In genomic region chr17:29015638-29016037, GRCm38 (mm10) we compare ENCODE assay signal across 9 mouse cellular contexts. TPM values are rescaled to one million over a fixed set of nuclear protein-coding genes. Genes with fewer than 3 reads are reported as not detected.
DNase-seq lines count a peak whose midpoint lies in the region; ATAC-seq and TF ChIP-seq lines count a peak whose summit lies in the region.
"Had no signal": no experiment of that assay in that cellular context is flagged by ENCODE, and none has a peak within 500 bp of the region (broad histone marks: within the 10 kb centered on the region; RNA-seq: fewer than 3 reads in every experiment).

No protein-coding gene starts in this region.

- no peak for ATAC-seq in heart, postnatal 0 days (ENCODE audit: insufficient read depth, low read depth)
- no peak for ATAC-seq in heart, embryonic 11.5 days (replicated peaks; ENCODE audit: insufficient number of reproducible peaks, low FRiP score, low TSS enrichment)

- intact Hi-C loops in heart, postnatal 36 days (cut with DNase I), result no loop called here

- no peak overlapping the region for H3K27ac ChIP-seq in heart, postnatal 0 days (ENCODE audit: low read depth)
- H3K27ac ChIP-seq in heart, embryonic 11.5 days (ENCODE audit: low read depth, low read length), result no peak overlapping the region
- no peak overlapping the region for H3K27ac ChIP-seq in olfactory bulb, adult 2 months (ENCODE audit: insufficient read depth, low read depth, low read length)

- no peaks in the 10 kb centered on the region for H3K9me3 ChIP-seq in heart, postnatal 0 days (replicated peaks; ENCODE audit: control insufficient read depth, low read length)
- no peaks in the 10 kb centered on the region for H3K9me3 ChIP-seq in heart, embryonic 11.5 days (replicated peaks; ENCODE audit: control insufficient read depth, low read length)

- H3K4me1 ChIP-seq in heart, postnatal 0 days (ENCODE audit: control insufficient read depth, insufficient read depth), result no peaks in the 10 kb centered on the region
- H3K4me1 ChIP-seq in heart, embryonic 11.5 days (ENCODE audit: control insufficient read depth, insufficient read depth, low read length), result no peaks in the 10 kb centered on the region
- H3K4me1 ChIP-seq in olfactory bulb, adult 2 months (ENCODE audit: control insufficient read depth, insufficient read depth, low read length), result no peaks in the 10 kb centered on the region

- no peaks in the 10 kb centered on the region for H3K36me3 ChIP-seq in heart, postnatal 0 days (replicated peaks; ENCODE audit: control insufficient read depth, insufficient read depth, low read length)
- H3K36me3 ChIP-seq in heart, embryonic 11.5 days (ENCODE audit: control insufficient read depth, insufficient read depth, low read length), result no peaks in the 10 kb centered on the region

- TF ChIP-seq EP300 in heart, postnatal 0 days (IDR thresholded peaks at IDR 0.05; ENCODE audit: low read depth), result no peak

- no peak overlapping the region for H3K9ac ChIP-seq in heart, postnatal 0 days (replicated peaks; ENCODE audit: low read depth, low read length)
- no peak overlapping the region for H3K9ac ChIP-seq in heart, embryonic 11.5 days (ENCODE audit: low read depth, low read length)

- H3K4me2 ChIP-seq in heart, postnatal 0 days (ENCODE audit: low read depth, low read length), result no peak overlapping the region
- H3K4me2 ChIP-seq in heart, embryonic 11.5 days, result no peak overlapping the region

- TF ChIP-seq POLR2A in olfactory bulb, adult 2 months (IDR thresholded peaks at IDR 0.05; ENCODE audit: insufficient read depth, low read depth, low read length), result no peak

- no peak overlapping the region for H3K4me3 ChIP-seq in heart, postnatal 0 days (ENCODE audit: low read depth, low read length)
- H3K4me3 ChIP-seq in heart, embryonic 11.5 days (ENCODE audit: low read depth, low read length), result no peak overlapping the region
- no peak overlapping the region for H3K4me3 ChIP-seq in olfactory bulb, adult 2 months (ENCODE audit: insufficient read depth, low read depth, low read length)
- H3K4me3 ChIP-seq: erythroblast, embryonic 14.5 days had no signal

- DNase-seq in heart, postnatal 0 days (ENCODE audit: low spot score), result no peak
- DNase-seq in 416B (ENCODE audit: low read depth), result peak; percentile 80
- DNase-seq in ES-CJ7 (ENCODE audit: low read depth, low spot score), result peak; percentile 80
- peak; percentile 50 to 52 for DNase-seq in heart, postnatal 36 days
- no peak for DNase-seq in right cerebral cortex, adult 18-20 months
- no peak for DNase-seq in layer of hippocampus, adult 9-10 months (ENCODE audit: low spot score)

- peak; percentile 51 for TF ChIP-seq CTCF in heart, postnatal 0 days (IDR thresholded peaks at IDR 0.05; ENCODE audit: low read depth)
- TF ChIP-seq CTCF in olfactory bulb, adult 2 months (IDR thresholded peaks at IDR 0.05; ENCODE audit: insufficient read depth, low read depth, low read length), result peak; percentile 29; the same call in 1 of the 2 replicates

- no peaks in the 10 kb centered on the region for H3K27me3 ChIP-seq in heart, postnatal 0 days (ENCODE audit: control insufficient read depth, insufficient read depth, low read length)
- no peaks in the 10 kb centered on the region for H3K27me3 ChIP-seq in heart, embryonic 11.5 days (ENCODE audit: control insufficient read depth, insufficient read depth, low read length)

- WGBS in heart, postnatal 0 days, result 30% methylated on average over 2 of the region's 2 CpGs
- WGBS in heart, embryonic 11.5 days (ENCODE audit: insufficient replicate concordance), result 18% methylated on average over 2 of the region's 2 CpGs
- WGBS in olfactory bulb, adult 2 months, result 26% methylated on average over 2 of the region's 2 CpGs

RNA-seq across cellular contexts. Expression of gene Stk38, which starts 7.8 kb away (rescaled TPM):
- total RNA-seq in heart, postnatal 0 days (2014; rRNA removed; ENCODE audit: low replicate concordance), result 49.8 and 50.1 TPM in 2 replicates
- polyA plus RNA-seq in heart, postnatal 0 days (2015; fragmentation: Nextera tagmentation; extraction: Ambion mirVana), result 53.7 and 57.3 TPM in 2 replicates
- 92.7 and 98.4 TPM in 2 replicates for polyA plus RNA-seq in heart, embryonic 11.5 days (2014; fragmentation: Nextera tagmentation; extraction: Ambion mirVana)
- 10 to 100 TPM; 30.2 to 36.2 TPM for total RNA-seq in heart, postnatal 36 days (2021)
- 164 and 189 TPM in 2 replicates for polyA plus RNA-seq in olfactory bulb, adult 2 months (2012; ENCODE audit: insufficient read depth, insufficient read length, low replicate concordance, missing spikeins)

RNA-seq across cellular contexts. Expression of gene Srsf3, which starts 16.8 kb away (rescaled TPM):
- total RNA-seq in heart, postnatal 0 days (2014; rRNA removed; ENCODE audit: low replicate concordance), result 110 and 151 TPM in 2 replicates
- polyA plus RNA-seq in heart, postnatal 0 days (2015; fragmentation: Nextera tagmentation; extraction: Ambion mirVana), result 202 and 238 TPM in 2 replicates
- 420 and 433 TPM in 2 replicates for polyA plus RNA-seq in heart, embryonic 11.5 days (2014; fragmentation: Nextera tagmentation; extraction: Ambion mirVana)
- total RNA-seq in heart, postnatal 36 days (2021), result 10 to 100 TPM; 54.9 to 60.9 TPM
- 273 and 350 TPM in 2 replicates for polyA plus RNA-seq in olfactory bulb, adult 2 months (2012; ENCODE audit: insufficient read depth, insufficient read length, low replicate concordance, missing spikeins)

Comparison
In these comparisons a context has a peak if more than half of its experiments do, and no peak if none do; other contexts are left out.
1. DNase-seq: peak in 416B (single experiment), ES-CJ7 (single experiment) and heart, postnatal 36 days (2 of 2); none in heart, postnatal 0 days (single experiment), right cerebral cortex, adult 18-20 months (single experiment) and layer of hippocampus, adult 9-10 months (single experiment).